Mouse (Mus musculus) lung, embryonic 16.5 days (tissue): Measurements from ENCODE around the gene Mgll. TPM values are rescaled to one million over a fixed set of nuclear protein-coding genes. Genes with fewer than 3 reads are reported as not detected.
A peak's percentile ranks its signal among the peaks of the same experiment; 100 is the strongest.

ENCODE experiments used
- ATAC-seq: fragments of 200-750 bp; cut with Nextera tagmentation; 2 replicates; pipeline ENCODE4 v1.8.0; 2017; ENCODE audit warnings: low read depth, mild to moderate bottlenecking, moderate library complexity
- H3K27ac ChIP-seq: fragments of 300-500 bp; sonication (generic); 2 replicates; pipeline ENCODE4 v1.5.1; 2014; ENCODE audit warnings: mild to moderate bottlenecking, control low read depth, low read length
- H3K27me3 ChIP-seq: fragments of 300-500 bp; sonication (generic); 2 replicates; pipeline ENCODE4 v1.6.1; 2014; ENCODE audit warnings: low read depth, low read length, mixed read lengths; ENCODE audit not compliant: control insufficient read depth, insufficient read depth
- H3K36me3 ChIP-seq: fragments of 300-500 bp; sonication (generic); 2 replicates; pipeline ENCODE4 v1.6.1; 2014; ENCODE audit warnings: low read length; ENCODE audit not compliant: control insufficient read depth, insufficient read depth
- H3K4me1 ChIP-seq: fragments of 300-500 bp; sonication (generic); replicated peaks from 2 replicates; pipeline ENCODE4 v1.6.1; 2014; ENCODE audit warnings: low read length, mixed read lengths; ENCODE audit not compliant: control insufficient read depth, insufficient read depth
- H3K4me2 ChIP-seq: fragments of 300-500 bp; sonication (generic); 2 replicates; pipeline ENCODE4 v1.6.1; 2014; ENCODE audit warnings: low read depth, low read length, control low read depth
- H3K4me3 ChIP-seq: fragments of 300-500 bp; sonication (generic); 2 replicates; pipeline ENCODE4 v1.5.1; 2014; ENCODE audit warnings: mild to moderate bottlenecking, low read length, control low read depth
- H3K9ac ChIP-seq: fragments of 300-500 bp; sonication (generic); 2 replicates; pipeline ENCODE4 v1.6.1; 2014; ENCODE audit warnings: low read length, control low read depth
- H3K9me3 ChIP-seq: fragments of 300-500 bp; sonication (generic); 2 replicates; pipeline ENCODE4 v1.6.1; 2016; ENCODE audit warnings: low read length; ENCODE audit not compliant: control insufficient read depth
- WGBS: fragments of 180-500 bp; shearing (Covaris S2); extraction: QIAGEN DNeasy Blood & Tissue Kit; methylation state at CpG from one replicate; pipeline ENCODE4 v1.1.7; 2014; 5-methylcytosine and 5-hydroxymethylcytosine counted together
- polyA plus RNA-seq: library from polyadenylated mRNA; unstranded; fragments of >200 nt; fragmentation: Nextera tagmentation; extraction: Ambion mirVana; gene quantifications from 2 replicates; pipeline ENCODE4 v1.2.1, GENCODE M21; 2015

Mgll gene
- polyA plus RNA-seq, 1 experiment from 2014 or later = 73.2 TPM

DNA sequence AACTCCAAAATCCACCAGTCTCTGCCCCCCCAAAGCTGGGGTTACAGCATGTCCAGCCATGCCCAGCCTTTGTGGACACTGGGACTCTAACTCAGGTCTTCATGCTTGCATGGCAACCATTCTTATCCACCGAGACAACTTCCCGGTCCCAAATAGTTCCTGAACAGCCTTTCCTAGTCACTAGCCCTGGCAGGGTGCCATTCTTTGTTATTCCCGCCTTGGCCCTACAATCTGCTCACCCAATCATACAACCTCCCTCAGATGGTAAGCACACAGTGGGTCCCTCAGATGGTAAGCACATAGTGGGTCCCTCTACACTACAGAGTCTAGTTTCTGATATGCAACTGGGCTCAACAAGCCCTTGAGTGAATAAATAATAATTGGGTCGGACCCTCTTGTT lies 146.4 kb downstream of the Mgll start:
- H3K4me2 ChIP-seq = no peak overlapping the region
- no peak overlapping the region for H3K4me3 ChIP-seq
- H3K27ac ChIP-seq = no peak overlapping the region
- no peaks in the 10 kb centered on the region for H3K36me3 ChIP-seq
- peaks cover 16% of the 10 kb centered on the region for H3K27me3 ChIP-seq
- peaks cover 9% of the 10 kb centered on the region for H3K4me1 ChIP-seq
- H3K9ac ChIP-seq = no peak overlapping the region
- ATAC-seq = no peak
- 54% methylated on average over 4 of the region's 4 CpGs for WGBS
- 0 out of 2 replicates have a peak, but pooled peaks cover 2% of the 10 kb centered on the region for H3K9me3 ChIP-seq

DNA sequence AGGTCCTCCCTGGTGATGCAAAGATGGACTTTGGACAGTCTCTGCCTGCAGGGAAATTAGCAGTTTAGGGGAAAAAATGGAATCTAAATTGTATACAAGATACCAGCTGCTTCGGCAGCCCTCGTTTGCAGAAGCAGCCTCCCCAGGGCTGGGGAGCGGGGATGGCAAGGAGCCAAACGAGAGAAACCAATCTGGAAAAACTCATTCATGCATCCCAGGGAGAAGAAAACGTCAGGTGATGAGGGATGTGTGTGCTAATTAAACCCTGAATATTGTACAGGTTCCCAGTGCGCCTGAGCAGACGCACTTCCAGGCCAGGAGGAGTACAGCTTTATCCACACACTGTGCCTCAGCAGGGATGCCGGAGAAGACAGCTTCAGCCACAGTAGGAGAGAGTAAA lies 147.3 kb downstream of the Mgll start:
- WGBS = 39% methylated on average over 8 of the region's 8 CpGs

DNA sequence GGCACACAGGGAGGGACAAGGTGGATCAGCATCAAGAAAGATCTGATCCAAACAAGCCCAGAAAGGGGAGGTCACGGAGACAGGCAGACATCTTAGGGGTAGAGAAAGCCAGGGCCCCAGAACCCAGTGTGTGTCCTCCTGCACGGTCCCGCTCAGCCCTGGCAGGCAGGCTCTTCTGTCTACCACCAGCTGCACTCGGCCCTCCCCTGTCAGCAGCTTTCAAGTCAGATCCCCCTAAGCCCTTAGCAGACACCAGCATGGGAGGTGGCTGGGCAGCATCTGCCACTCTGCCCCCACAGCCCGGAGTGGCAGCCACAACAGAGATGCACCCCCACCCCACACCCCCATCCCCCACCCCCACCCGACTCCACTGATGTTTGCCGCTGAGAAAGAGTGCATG lies 148.6 kb downstream of the Mgll start:
- no peak overlapping the region for H3K9ac ChIP-seq
- ATAC-seq = no peak
- peaks cover 9% of the 10 kb centered on the region for H3K4me1 ChIP-seq
- no peaks in the 10 kb centered on the region for H3K36me3 ChIP-seq
- H3K4me2 ChIP-seq = no peak overlapping the region
- H3K27me3 ChIP-seq = peaks cover 19% of the 10 kb centered on the region
- WGBS = 31% methylated on average over 7 of the region's 7 CpGs
- H3K27ac ChIP-seq = no peak overlapping the region
- no peak overlapping the region for H3K4me3 ChIP-seq
- H3K9me3 ChIP-seq = 0 out of 2 replicates have a peak, but pooled peaks cover 2% of the 10 kb centered on the region

More for the DNA sequence above, 147.3 kb downstream of the Mgll start:
- ATAC-seq = no peak
- H3K27me3 ChIP-seq = peaks cover 19% of the 10 kb centered on the region
- 0 out of 2 replicates have a peak, but pooled peaks cover 2% of the 10 kb centered on the region for H3K9me3 ChIP-seq
- H3K36me3 ChIP-seq = no peaks in the 10 kb centered on the region
- no peak overlapping the region for H3K27ac ChIP-seq
- H3K4me3 ChIP-seq = no peak overlapping the region
- H3K4me1 ChIP-seq = peaks cover 9% of the 10 kb centered on the region
- H3K9ac ChIP-seq = no peak overlapping the region
- no peak overlapping the region for H3K4me2 ChIP-seq

DNA sequence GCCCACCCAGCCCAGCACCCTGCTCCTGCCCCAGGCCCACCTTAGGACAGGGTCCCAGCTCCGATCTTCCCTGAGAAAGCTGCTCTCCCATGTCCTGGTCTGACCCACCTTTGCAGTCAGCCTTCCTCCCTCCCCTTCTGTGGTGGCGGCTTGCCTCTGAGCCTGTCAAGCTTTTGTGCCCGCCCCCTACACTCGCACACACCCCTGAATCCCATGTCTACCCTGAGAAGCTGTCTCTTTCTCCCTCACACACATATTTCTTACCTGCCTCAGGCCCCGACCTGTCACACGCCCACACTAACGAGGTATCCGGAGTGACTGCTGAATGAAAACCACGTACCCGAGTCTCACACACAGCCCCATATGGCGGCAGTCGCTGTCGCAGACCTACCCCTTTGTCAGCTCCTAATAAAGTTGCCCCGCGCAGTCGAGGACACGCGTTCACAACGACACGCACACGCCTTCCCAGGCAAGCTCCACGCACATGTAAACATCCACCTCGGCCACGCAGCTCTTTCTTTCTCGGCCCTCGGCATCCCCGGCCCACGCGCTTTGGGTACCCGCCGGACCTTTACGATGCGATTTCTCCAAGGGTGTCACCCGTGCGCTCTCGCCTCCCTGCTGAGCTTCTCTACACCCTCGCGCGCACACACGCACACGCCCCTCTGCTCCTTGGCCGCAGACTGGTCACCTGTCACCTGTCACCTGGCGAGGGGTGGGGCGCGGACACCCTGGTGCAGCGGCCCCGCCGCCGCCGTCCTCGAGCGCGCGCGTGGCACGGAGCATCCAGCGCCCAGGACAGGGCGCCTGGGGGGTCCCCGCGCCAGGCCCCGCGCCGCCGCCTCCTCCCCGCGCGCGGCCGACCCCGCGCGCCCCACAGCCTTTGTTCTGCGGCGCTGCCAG lies 150.0 kb downstream of the Mgll start:
- no peak overlapping the region for H3K27ac ChIP-seq
- ATAC-seq = peak; percentile 44
- H3K4me2 ChIP-seq = peak overlapping the region; percentile 100
- peaks cover 19% of the 10 kb centered on the region for H3K27me3 ChIP-seq
- H3K9me3 ChIP-seq = 0 out of 2 replicates have a peak, but pooled peaks cover 2% of the 10 kb centered on the region
- H3K4me1 ChIP-seq = peaks cover 9% of the 10 kb centered on the region
- H3K9ac ChIP-seq = peak overlapping the region; percentile 77
- WGBS = 5% methylated on average over 58 of the region's 74 CpGs
- no peaks in the 10 kb centered on the region for H3K36me3 ChIP-seq
- H3K4me3 ChIP-seq = peak overlapping the region; percentile 75

DNA sequence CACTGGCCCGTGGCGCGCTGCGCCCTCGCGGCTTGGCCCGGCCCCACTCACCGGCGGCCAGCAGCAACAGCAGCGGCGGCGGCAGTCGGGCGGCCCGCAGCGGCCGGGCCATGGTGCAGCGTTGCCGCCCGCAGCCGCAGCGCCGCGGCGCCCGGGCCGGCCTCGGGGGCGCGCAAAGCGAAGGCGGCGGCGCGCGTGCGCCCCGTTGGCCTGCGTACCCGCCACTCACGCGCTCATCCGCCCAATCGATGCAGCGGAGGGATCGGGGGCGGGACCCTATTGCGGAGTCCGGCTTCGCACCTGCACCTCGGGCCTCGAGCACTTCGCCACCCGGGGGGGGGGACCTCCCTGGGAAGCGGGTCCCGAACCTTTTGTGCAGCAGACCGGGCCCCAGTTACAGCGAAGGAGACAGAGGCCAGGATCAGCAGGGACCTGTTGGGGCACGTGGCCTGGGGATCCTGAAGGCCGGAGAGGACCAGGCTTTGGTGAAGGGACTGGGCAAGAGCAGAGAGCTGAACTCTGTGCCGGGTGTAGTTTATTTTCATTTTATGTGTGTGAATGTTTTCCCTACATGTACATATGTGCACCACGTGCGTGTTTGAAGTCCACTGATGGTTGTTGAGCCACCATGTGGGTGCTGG lies 150.8 kb downstream of the Mgll start, which contains the start of gene Podxl2:
TSS of gene Podxl2 (minus strand) at position 177 of the 641 bp plus-strand sequence.
- 0 out of 2 replicates have a peak, but pooled peaks cover 2% of the 10 kb centered on the region for H3K9me3 ChIP-seq
- H3K36me3 ChIP-seq = no peaks in the 10 kb centered on the region
- 9% methylated on average over 32 of the region's 63 CpGs for WGBS
- peaks cover 9% of the 10 kb centered on the region for H3K4me1 ChIP-seq
- peak within 1 kb of the TSS; percentile 77 for H3K9ac ChIP-seq
- H3K27ac ChIP-seq = no peak within 1 kb of the TSS
- peak within 1 kb of the TSS; percentile 100 for H3K4me2 ChIP-seq
- peak within 1 kb of the TSS; percentile 75 for H3K4me3 ChIP-seq
- peaks cover 19% of the 10 kb centered on the region for H3K27me3 ChIP-seq
- peak; percentile 82 for ATAC-seq

Other genes starting within 250 kb of the Mgll start
- gene Sec61a1, start 205.5 kb upstream of the Mgll start, polyA plus RNA-seq = 229 and 245 TPM in 2 replicates
- 1.0 TPM in 2 replicates for gene Kbtbd12, start 86.5 kb upstream of the Mgll start, polyA plus RNA-seq
- 49.5 and 50.4 TPM in 2 replicates for gene Abtb1, start 117.6 kb downstream of the Mgll start, polyA plus RNA-seq
- 27.1 and 35.1 TPM in 2 replicates for gene Podxl2, start 150.6 kb downstream of the Mgll start, polyA plus RNA-seq
- 119 and 125 TPM in 2 replicates for gene Mcm2, start 174.4 kb downstream of the Mgll start, polyA plus RNA-seq
- 80.1 and 85.3 TPM in 2 replicates for gene Tpra1, start 177.8 kb downstream of the Mgll start, polyA plus RNA-seq